Mouse (Mus musculus) hindbrain, embryonic 15.5 days (tissue): ENCODE measurements around the gene Cct4. TPM values are rescaled to one million over a fixed set of nuclear protein-coding genes. Genes with fewer than 3 reads are reported as not detected.

Experiments used
- ATAC-seq: fragments of 200-750 bp; cut with Nextera tagmentation; 2 replicates; pipeline ENCODE4 v1.8.0; 2017; ENCODE audit warnings: low read depth, moderate number of reproducible peaks, moderate TSS enrichment; ENCODE audit not compliant: low FRiP score
- H3K27ac ChIP-seq: fragments of 300-500 bp; sonication (generic); replicated peaks from 2 replicates; pipeline ENCODE4 v1.5.1; 2015; ENCODE audit warnings: mild to moderate bottlenecking, inconsistent platforms
- H3K27me3 ChIP-seq: fragments of 300-500 bp; sonication (generic); 2 replicates; pipeline ENCODE4 v1.6.1; 2015; ENCODE audit warnings: control low read depth, inconsistent platforms
- H3K36me3 ChIP-seq: fragments of 300-500 bp; sonication (generic); 2 replicates; pipeline ENCODE4 v1.6.1; 2015; ENCODE audit warnings: control low read depth, inconsistent platforms
- H3K4me1 ChIP-seq: fragments of 300-500 bp; sonication (generic); replicated peaks from 2 replicates; pipeline ENCODE4 v1.6.1; 2015; ENCODE audit warnings: control low read depth, inconsistent platforms
- H3K4me2 ChIP-seq: fragments of 300-500 bp; sonication (generic); 2 replicates; pipeline ENCODE4 v1.6.1; 2015; ENCODE audit warnings: moderate library complexity, mild to moderate bottlenecking, inconsistent platforms
- H3K4me3 ChIP-seq: fragments of 300-500 bp; sonication (generic); 2 replicates; pipeline ENCODE4 v1.5.1; 2015; ENCODE audit warnings: mild to moderate bottlenecking, inconsistent platforms
- H3K9ac ChIP-seq: fragments of 300-500 bp; sonication (generic); 2 replicates; pipeline ENCODE4 v1.6.1; 2015; ENCODE audit warnings: inconsistent platforms
- H3K9me3 ChIP-seq: fragments of 300-500 bp; sonication (generic); 2 replicates; pipeline ENCODE4 v1.6.1; 2016; ENCODE audit warnings: control low read depth, inconsistent platforms
- WGBS: fragments of 180-500 bp; shearing (Covaris S2); methylation state at CpG from one replicate; pipeline ENCODE4 v1.1.7; 2015; 5-methylcytosine and 5-hydroxymethylcytosine counted together
- polyA plus RNA-seq: library from polyadenylated mRNA; unstranded; fragments of >200 nt; fragmentation: Nextera tagmentation; extraction: Ambion mirVana; gene quantifications from 2 replicates; pipeline ENCODE4 v1.2.1, GENCODE M21; 2015

The Cct4 gene
- polyA plus RNA-seq, 1 experiment from 2014 or later, result 259 TPM

DNA sequence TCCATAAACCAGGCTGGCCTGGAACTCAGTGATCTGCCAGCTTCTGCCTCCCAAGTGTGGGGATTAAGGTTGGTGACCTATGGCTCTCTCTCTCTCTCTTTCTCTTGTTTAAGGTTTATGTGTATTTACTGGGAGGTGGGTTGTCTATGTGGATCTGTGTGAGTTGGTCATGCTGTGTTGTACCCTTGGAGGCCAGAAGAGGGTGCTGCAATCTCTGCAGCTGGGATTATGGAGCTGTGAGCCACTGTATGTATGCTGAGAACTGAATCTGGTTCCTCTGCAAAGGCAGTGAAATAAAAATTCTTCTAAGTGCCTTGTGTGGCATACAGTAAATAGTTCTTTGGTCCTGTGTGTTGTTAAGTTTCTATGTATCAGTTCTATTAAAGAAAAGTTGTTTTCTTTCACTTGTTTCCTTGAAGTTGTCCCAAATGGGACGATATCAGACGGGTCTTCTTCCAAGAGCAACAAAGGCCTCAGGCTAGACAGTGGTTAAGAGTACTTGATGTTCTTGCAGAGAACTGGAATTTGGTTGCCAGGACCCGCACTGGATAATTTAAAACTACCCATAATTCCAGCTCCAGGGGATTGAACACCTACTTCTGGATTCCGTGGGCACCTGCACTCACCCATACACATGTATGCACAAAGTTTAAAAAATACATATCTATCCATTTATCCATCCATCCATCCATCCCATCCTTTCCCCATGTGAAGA is 23.4 kb downstream of the Cct4 start:
- no peak for ATAC-seq
- no peak overlapping the region for H3K27ac ChIP-seq
- no peaks in the 10 kb centered on the region for H3K9me3 ChIP-seq
- H3K27me3 ChIP-seq, result no peaks in the 10 kb centered on the region; the same call in 1 of the 2 replicates
- no peak overlapping the region for H3K9ac ChIP-seq
- H3K4me3 ChIP-seq, result no peak overlapping the region
- H3K4me2 ChIP-seq, result no peak overlapping the region
- no peaks in the 10 kb centered on the region; the same call in 1 of the 2 replicates for H3K4me1 ChIP-seq
- 90% methylated on average over 4 of the region's 4 CpGs for WGBS
- no peaks in the 10 kb centered on the region for H3K36me3 ChIP-seq

- ATAC-seq, result no peak
- 83% methylated on average over 6 of the region's 6 CpGs for WGBS
- no peaks in the 10 kb centered on the region; the same call in 1 of the 2 replicates for H3K27me3 ChIP-seq
- no peak overlapping the region for H3K9ac ChIP-seq
- no peaks in the 10 kb centered on the region for H3K36me3 ChIP-seq
- no peak overlapping the region for H3K4me2 ChIP-seq
- no peak overlapping the region for H3K27ac ChIP-seq
- no peak overlapping the region for H3K4me3 ChIP-seq
- no peaks in the 10 kb centered on the region for H3K4me1 ChIP-seq
- H3K9me3 ChIP-seq, result no peaks in the 10 kb centered on the region
Observed at GRCm38 (mm10) chr11:23014996-23015395, 24.7 kb downstream of the Cct4 start.

GRCm38 (mm10) chr11:23017943-23018342 is 27.6 kb downstream of the Cct4 start:
- WGBS, result 97% methylated on average over 4 of the region's 4 CpGs
- no peak overlapping the region for H3K9ac ChIP-seq
- H3K4me2 ChIP-seq, result no peak overlapping the region
- H3K27ac ChIP-seq, result no peak overlapping the region
- ATAC-seq, result no peak
- no peaks in the 10 kb centered on the region; the same call in 1 of the 2 replicates for H3K27me3 ChIP-seq
- H3K36me3 ChIP-seq, result no peaks in the 10 kb centered on the region
- H3K4me1 ChIP-seq, result no peaks in the 10 kb centered on the region
- no peaks in the 10 kb centered on the region for H3K9me3 ChIP-seq
- no peak overlapping the region for H3K4me3 ChIP-seq

DNA sequence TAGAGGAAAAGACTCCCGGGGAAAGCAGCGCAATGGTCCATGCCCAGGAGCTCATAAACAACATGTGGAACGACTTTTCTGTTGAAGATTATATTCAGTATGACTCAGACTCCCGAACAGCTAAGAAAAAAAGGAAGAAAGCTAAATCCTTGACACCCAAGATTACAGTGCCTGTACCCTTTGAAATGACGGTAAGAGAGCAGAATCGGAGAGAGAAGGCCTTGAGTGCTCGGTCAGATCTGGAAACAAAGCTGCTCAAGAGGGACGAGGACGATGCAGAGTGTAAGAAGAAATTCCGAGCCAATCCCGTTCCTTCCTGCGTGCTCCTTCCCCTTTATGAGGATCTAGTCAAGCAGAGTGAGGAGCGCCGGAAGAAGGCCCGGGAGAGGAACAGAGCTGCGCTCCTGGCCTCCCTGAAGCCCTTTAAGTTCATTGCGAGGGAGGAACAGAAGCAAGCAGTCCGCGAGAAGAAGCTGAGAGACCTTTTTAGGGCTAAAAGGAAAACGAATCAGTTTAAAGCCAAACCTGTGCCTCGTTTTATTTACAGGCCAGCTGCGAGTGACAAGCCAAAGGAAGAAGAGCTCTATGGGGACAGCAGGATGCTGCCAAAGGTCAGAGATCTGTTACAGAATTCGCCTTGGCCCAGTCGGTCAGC is 29.9 kb downstream of the Cct4 start:
- Histone ChIP-seq H3K4me3 (no peak overlapping the region), H3K9me3 (no peaks in the 10 kb centered on the region), H3K4me2 (no peak overlapping the region), H3K4me1 (no peaks in the 10 kb centered on the region), H3K27me3 (no peaks in the 10 kb centered on the region), H3K9ac (no peak overlapping the region), H3K36me3 (no peaks in the 10 kb centered on the region), H3K27ac (no peak overlapping the region)
- no peak for ATAC-seq
- WGBS, result 74% methylated on average over 24 of the region's 24 CpGs

DNA sequence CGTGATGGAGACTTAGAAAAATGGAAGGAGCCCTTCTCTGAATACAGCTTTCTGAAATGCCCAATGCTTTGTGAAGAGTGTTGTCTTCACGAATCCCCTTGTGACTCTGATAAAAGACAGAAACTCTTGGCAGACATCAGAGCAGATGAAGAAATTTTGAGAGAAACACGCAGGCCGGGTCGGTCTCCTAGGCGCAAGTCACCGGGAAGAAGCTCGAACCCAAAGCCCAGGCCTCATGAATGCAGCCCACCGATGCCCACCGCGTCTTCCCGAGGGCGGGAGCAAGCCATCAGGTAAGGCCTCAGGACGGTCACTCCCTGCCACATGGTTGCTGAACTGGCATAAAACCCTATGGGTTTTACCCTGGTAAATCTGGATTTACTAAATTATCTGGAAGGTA is 30.5 kb downstream of the Cct4 start:
- Histone ChIP-seq H3K27ac (no peak overlapping the region), H3K9me3 (no peaks in the 10 kb centered on the region), H3K36me3 (no peaks in the 10 kb centered on the region), H3K9ac (no peak overlapping the region), H3K4me3 (no peak overlapping the region), H3K4me2 (no peak overlapping the region), H3K27me3 (no peaks in the 10 kb centered on the region), H3K4me1 (no peaks in the 10 kb centered on the region)
- no peak for ATAC-seq
- 94% methylated on average over 14 of the region's 14 CpGs for WGBS

- no peak overlapping the region for H3K4me3 ChIP-seq
- no peak overlapping the region for H3K9ac ChIP-seq
- H3K9me3 ChIP-seq, result no peaks in the 10 kb centered on the region
- WGBS, result 95% methylated on average over 2 of the region's 2 CpGs
- no peak for ATAC-seq
- no peak overlapping the region for H3K27ac ChIP-seq
- H3K27me3 ChIP-seq, result no peaks in the 10 kb centered on the region
- no peaks in the 10 kb centered on the region for H3K36me3 ChIP-seq
- no peak overlapping the region for H3K4me2 ChIP-seq
- H3K4me1 ChIP-seq, result no peaks in the 10 kb centered on the region
Observed at GRCm38 (mm10) chr11:23023155-23023554, 32.8 kb downstream of the Cct4 start.

DNA sequence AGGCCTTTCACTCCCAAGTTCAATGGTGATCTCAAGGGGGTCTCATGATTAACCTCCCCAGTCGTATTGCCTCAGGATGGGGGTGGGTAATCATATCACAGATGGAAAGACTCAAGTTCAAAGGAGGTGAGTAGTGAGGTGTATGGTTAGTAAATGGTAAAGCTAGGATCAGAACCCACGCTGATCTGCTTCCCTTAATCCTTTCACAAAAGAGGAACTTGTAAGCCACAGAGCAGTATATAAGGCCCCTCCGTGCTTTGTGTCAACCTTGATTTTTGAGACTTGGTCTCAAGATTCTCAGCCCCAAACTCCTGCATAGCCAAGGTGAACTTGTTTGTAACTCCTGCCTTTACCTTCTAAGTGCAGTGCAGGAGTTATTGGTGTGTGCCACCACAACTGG is 33.9 kb downstream of the Cct4 start:
- H3K36me3 ChIP-seq, result no peaks in the 10 kb centered on the region
- H3K4me1 ChIP-seq, result no peaks in the 10 kb centered on the region
- H3K4me3 ChIP-seq, result no peak overlapping the region
- H3K4me2 ChIP-seq, result no peak overlapping the region
- no peaks in the 10 kb centered on the region for H3K27me3 ChIP-seq
- ATAC-seq, result no peak
- WGBS, result 84% methylated on average over 3 of the region's 3 CpGs
- H3K9me3 ChIP-seq, result no peaks in the 10 kb centered on the region
- no peak overlapping the region for H3K9ac ChIP-seq
- no peak overlapping the region for H3K27ac ChIP-seq

DNA sequence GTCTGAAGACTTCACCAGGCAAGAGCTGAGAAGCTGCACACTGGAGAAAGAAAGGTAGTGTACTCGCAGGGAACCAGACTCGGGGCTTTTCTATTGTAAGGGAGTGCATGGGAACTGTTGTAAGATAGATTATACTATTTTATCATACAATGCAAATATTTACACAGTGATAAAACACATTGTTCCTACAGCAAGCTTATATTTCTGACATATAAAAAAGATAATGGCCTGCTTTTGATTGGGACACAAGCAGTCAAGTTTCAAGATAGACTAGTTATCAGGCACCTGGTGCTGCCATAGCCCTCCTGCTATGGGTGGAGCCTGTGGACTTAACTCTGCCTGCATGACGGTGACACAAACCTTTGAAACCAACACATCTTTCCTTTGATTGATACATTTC is 38.6 kb downstream of the Cct4 start:
- H3K4me1 ChIP-seq, result no peaks in the 10 kb centered on the region
- H3K9me3 ChIP-seq, result no peaks in the 10 kb centered on the region
- H3K36me3 ChIP-seq, result no peaks in the 10 kb centered on the region
- H3K27ac ChIP-seq, result no peak overlapping the region
- no peak for ATAC-seq
- H3K27me3 ChIP-seq, result no peaks in the 10 kb centered on the region
- no peak overlapping the region for H3K9ac ChIP-seq
- H3K4me3 ChIP-seq, result no peak overlapping the region
- no peak overlapping the region for H3K4me2 ChIP-seq
- 69% methylated on average over 3 of the region's 3 CpGs for WGBS

DNA sequence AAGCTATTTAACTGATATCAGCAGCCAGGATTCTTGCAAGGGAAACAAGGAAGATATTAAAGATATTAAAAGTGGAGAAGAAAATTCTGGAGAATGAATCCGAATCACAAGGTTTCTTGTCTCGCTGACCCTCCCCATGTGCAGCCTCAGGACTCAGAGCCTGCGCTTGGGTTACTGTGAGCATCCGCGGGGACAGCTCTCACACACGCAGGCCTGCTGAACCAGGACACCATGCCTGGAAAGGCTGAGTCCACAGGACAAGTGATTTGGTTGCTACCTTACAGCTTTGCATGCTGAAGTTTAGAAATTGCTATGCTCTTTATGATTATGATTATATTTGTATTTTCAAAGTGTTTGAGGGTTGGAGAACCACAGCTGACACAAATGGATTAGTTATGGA is 39.1 kb downstream of the Cct4 start:
- Histone ChIP-seq H3K9me3 (no peaks in the 10 kb centered on the region), H3K27ac (no peak overlapping the region), H3K4me2 (no peak overlapping the region), H3K36me3 (no peaks in the 10 kb centered on the region), H3K4me3 (no peak overlapping the region), H3K9ac (no peak overlapping the region), H3K27me3 (no peaks in the 10 kb centered on the region), H3K4me1 (no peaks in the 10 kb centered on the region)
- WGBS, result 85% methylated on average over 6 of the region's 6 CpGs
- no peak for ATAC-seq

DNA sequence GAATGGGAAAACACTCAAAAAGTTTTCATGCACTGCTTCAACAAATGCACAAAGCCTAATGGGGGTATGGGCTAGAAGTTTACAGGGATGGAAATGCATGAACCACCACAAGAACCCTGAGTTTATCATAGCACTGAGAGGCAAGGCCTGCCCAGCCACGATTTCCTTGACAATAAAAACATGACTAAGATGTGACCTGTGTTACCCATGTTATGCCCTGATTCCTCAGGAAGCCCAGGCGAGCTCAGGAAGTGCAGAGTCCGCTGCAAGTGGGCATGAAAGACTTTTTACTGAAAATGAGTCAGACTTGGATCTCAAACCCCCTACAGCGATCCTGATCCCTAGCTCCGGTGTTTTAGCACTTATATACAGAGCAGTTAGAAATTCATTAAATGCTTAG is 56.9 kb downstream of the Cct4 start:
- H3K9me3 ChIP-seq, result no peaks in the 10 kb centered on the region
- H3K4me1 ChIP-seq, result no peaks in the 10 kb centered on the region
- H3K27me3 ChIP-seq, result no peaks in the 10 kb centered on the region
- WGBS, result 75% methylated on average over 5 of the region's 5 CpGs
- no peak for ATAC-seq
- no peaks in the 10 kb centered on the region for H3K36me3 ChIP-seq
- no peak overlapping the region for H3K9ac ChIP-seq
- H3K4me2 ChIP-seq, result no peak overlapping the region
- H3K4me3 ChIP-seq, result no peak overlapping the region
- no peak overlapping the region for H3K27ac ChIP-seq

DNA sequence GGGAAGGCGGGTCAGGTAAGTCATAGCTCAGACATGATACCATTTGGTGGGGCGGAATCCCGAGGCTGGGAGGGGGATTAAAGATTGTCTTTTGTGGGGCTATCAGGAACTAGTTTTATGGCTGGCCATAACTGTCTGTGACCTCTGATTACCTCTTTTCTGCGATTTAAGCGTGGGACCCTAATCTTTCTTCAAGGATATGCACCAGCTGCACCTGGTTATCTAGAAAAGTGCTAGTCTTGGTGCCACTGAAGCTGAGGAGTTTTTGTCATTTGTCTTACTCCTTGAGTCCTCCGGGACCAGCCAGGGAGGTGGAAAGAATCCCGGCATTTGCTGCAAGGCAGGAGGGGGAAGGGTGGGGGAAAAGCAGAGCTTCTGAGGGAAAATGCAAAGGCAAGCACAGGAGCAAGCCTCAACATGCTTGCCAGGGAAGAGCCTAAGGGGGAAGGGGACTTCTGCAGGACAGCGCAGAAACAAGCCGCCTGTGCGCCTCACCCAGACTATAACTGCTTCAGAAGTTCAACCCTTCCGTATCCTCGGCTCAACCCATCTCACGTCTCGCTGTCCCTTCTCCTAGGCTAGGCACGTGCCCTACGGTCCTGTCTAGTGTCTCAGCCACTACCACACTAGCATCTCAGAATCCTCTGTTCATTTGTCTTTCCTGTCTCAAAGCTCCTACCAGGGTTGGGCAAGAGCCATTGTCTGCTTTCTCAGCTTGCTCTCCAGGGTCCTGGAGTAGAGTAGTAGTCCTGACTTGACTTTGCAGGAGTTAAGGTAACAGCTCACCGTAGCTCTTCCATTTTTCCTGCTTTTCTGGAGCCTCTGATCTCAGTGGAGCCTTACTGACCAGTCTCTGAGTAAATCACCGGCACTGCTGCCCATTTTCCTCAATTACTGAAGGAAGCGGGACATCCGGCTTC is 57.6 kb downstream of the Cct4 start:
- H3K9ac ChIP-seq, result no peak overlapping the region
- ATAC-seq, result no peak
- 55% methylated on average over 20 of the region's 20 CpGs for WGBS
- peak overlapping the region; percentile 30 for H3K4me2 ChIP-seq
- H3K27me3 ChIP-seq, result no peaks in the 10 kb centered on the region
- no peaks in the 10 kb centered on the region for H3K4me1 ChIP-seq
- H3K36me3 ChIP-seq, result no peaks in the 10 kb centered on the region
- H3K4me3 ChIP-seq, result no peak overlapping the region
- no peaks in the 10 kb centered on the region for H3K9me3 ChIP-seq
- H3K27ac ChIP-seq, result no peak overlapping the region

DNA sequence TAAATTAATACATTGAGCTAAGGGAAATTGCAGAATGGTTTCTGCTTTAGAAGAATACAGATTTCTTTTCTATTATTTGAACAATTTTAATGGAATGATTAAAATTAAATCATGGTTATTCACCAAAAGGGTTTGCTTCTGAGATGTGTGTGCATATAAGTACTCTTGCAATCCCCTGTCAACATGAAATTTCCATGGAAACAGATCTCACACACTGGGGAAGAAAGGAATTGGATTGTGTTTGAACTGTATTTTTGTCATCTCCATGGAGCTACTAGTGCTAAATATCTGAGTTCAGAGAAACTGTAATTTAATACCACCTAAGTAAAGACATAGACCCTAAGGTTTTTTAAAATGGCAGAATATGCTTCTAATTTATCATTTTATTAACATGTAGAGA is 59.3 kb downstream of the Cct4 start:
- ATAC-seq, result no peak
- no peaks in the 10 kb centered on the region for H3K27me3 ChIP-seq
- H3K9ac ChIP-seq, result no peak overlapping the region
- H3K36me3 ChIP-seq, result no peaks in the 10 kb centered on the region
- no peak overlapping the region for H3K27ac ChIP-seq
- H3K4me2 ChIP-seq, result no peak overlapping the region
- no peak overlapping the region for H3K4me3 ChIP-seq
- no peaks in the 10 kb centered on the region for H3K4me1 ChIP-seq
- no peaks in the 10 kb centered on the region for H3K9me3 ChIP-seq
